Mouse (Mus musculus) ES-Bruce4 (cell line): Measurements from ENCODE around the gene Btrc.

Experiments used
- CTCF ChIP-seq: IDR thresholded peaks from one replicate; pipeline ENCODE4 v1.8.1; 2011; ENCODE audit warnings: low read depth, low read length
- POLR2A ChIP-seq: IDR thresholded peaks from one replicate; pipeline ENCODE4 v1.8.1; 2011; ENCODE audit warnings: low read length; ENCODE audit not compliant: insufficient read depth

DNA sequence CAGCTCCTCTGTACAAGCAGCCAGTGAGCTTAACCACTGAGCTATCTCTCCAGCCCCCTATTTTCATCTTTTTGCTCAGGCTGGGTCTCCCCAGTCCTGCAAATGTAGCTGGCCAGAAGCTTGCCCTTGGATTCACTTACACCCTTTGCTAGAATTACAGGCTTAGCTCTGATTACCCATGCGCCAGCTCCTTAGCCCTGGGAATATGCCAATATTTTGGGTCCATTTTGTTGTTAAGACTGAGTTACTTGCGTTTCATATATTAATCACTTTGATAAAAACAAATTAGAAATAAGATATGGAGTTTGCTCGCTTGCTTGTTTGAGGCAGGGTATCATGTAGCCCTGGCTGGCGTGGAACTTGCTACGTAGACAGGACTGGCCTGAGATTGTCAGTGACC lies 74.7 kb downstream of the Btrc start:
- no peak for TF ChIP-seq CTCF
- TF ChIP-seq POLR2A: no peak
